In the genomic region with DNA sequence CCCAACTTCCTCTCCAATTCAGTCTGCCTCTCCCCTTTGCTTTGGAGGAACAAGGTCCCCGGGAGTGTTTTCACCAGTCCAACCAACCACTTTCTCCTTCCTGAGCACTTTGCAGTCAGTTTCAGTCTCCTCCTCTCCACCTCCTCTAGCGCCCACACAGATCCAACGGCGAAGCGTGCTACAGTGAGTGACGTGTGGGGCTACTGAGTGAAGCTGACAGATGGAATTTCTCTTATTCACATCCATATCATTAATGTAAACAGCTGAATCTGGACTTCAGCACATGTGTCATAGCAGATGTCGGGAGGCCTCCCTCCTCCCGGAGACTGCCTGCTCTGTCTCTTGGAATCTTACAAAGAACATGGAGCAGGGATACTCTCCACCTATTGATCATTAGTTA, we compare ENCODE assay signal across 12 mouse cellular contexts.
DNase-seq lines count a peak whose midpoint lies in the region; ATAC-seq lines count a peak whose summit lies in the region.
"Had no signal": no experiment of that assay in that cellular context is flagged by ENCODE, and none has a peak within 500 bp of the region (broad histone marks: within the 10 kb centered on the region; RNA-seq: fewer than 3 reads in every experiment).

No protein-coding gene starts in this region.

- no peak for DNase-seq in heart, postnatal 4 days
- peak; percentile 78 for DNase-seq in midbrain, embryonic 11.5 days (ENCODE audit: low spot score, missing footprints)
- peak; percentile 44 for DNase-seq in limb, embryonic 10.5 days (ENCODE audit: low spot score)
- no peak for DNase-seq in urinary bladder, postnatal 14 days (ENCODE audit: low spot score)
- no peak for DNase-seq in layer of hippocampus, adult 9-10 months (ENCODE audit: low spot score)

- peak overlapping the region; percentile 53 for H3K4me2 ChIP-seq in heart, embryonic 14.5 days (ENCODE audit: low read length)
- no peak overlapping the region for H3K4me2 ChIP-seq in midbrain, embryonic 11.5 days
- H3K4me2 ChIP-seq in midbrain, embryonic 16.5 days (ENCODE audit: low read length): no peak overlapping the region
- H3K4me2 ChIP-seq in stomach, embryonic 16.5 days (ENCODE audit: low read depth, low read length): peak overlapping the region; percentile 30
- H3K4me2 ChIP-seq: midbrain, embryonic 12.5 days had no signal

- no peak overlapping the region for H3K9ac ChIP-seq in heart, embryonic 14.5 days (ENCODE audit: low read length)
- H3K9ac ChIP-seq in midbrain, embryonic 11.5 days (ENCODE audit: low read length): no peak overlapping the region
- H3K9ac ChIP-seq in midbrain, embryonic 16.5 days (ENCODE audit: low read depth, low read length): no peak overlapping the region
- no peak overlapping the region for H3K9ac ChIP-seq in stomach, embryonic 16.5 days (ENCODE audit: low read length)
- H3K9ac ChIP-seq: liver, embryonic 14.5 days; midbrain, embryonic 12.5 days had no signal

- ATAC-seq in heart, embryonic 14.5 days (ENCODE audit: insufficient number of reproducible peaks, insufficient read depth, low FRiP score, low read depth): peak; percentile 35; the same call in 1 of the 2 replicates
- ATAC-seq in midbrain, embryonic 11.5 days (ENCODE audit: low FRiP score): no peak
- ATAC-seq in midbrain, embryonic 16.5 days: no peak
- 0 out of 2 replicates have a peak, but pooled peaks have one; percentile 33 for ATAC-seq in stomach, embryonic 16.5 days (ENCODE audit: insufficient read depth, low FRiP score)
- ATAC-seq: CD4-positive, CD25-positive, alpha-beta regulatory T cell, adult 4 months had no signal

- H3K27me3 ChIP-seq in heart, embryonic 14.5 days (ENCODE audit: control insufficient read depth, insufficient read depth, low read length): no peaks in the 10 kb centered on the region
- H3K27me3 ChIP-seq in midbrain, embryonic 11.5 days (ENCODE audit: control insufficient read depth, insufficient read depth, low read length): no peaks in the 10 kb centered on the region
- H3K27me3 ChIP-seq in midbrain, embryonic 16.5 days (ENCODE audit: control insufficient read depth, insufficient read depth, low read depth, low read length): no peaks in the 10 kb centered on the region
- no peaks in the 10 kb centered on the region for H3K27me3 ChIP-seq in limb, embryonic 10.5 days (ENCODE audit: low read depth, poor library complexity, severe bottlenecking)
- no peaks in the 10 kb centered on the region for H3K27me3 ChIP-seq in stomach, embryonic 16.5 days (ENCODE audit: control insufficient read depth, insufficient read depth, low read length)
- H3K27me3 ChIP-seq: midbrain, embryonic 12.5 days had no signal

- H3K36me3 ChIP-seq in heart, embryonic 14.5 days (ENCODE audit: control insufficient read depth, insufficient read depth, low read length): no peaks in the 10 kb centered on the region
- no peaks in the 10 kb centered on the region for H3K36me3 ChIP-seq in midbrain, embryonic 11.5 days (ENCODE audit: control insufficient read depth, insufficient read depth, low read length)
- H3K36me3 ChIP-seq in midbrain, embryonic 16.5 days (ENCODE audit: control insufficient read depth, insufficient read depth, low read length): no peaks in the 10 kb centered on the region
- H3K36me3 ChIP-seq in limb, embryonic 10.5 days: no peaks in the 10 kb centered on the region
- H3K36me3 ChIP-seq in stomach, embryonic 16.5 days (ENCODE audit: control insufficient read depth, insufficient read depth, low read length): no peaks in the 10 kb centered on the region
- H3K36me3 ChIP-seq: midbrain, embryonic 12.5 days had no signal

- H3K4me3 ChIP-seq in heart, embryonic 14.5 days (ENCODE audit: control insufficient read depth in 1 of 2, insufficient read depth in 1 of 2, low read depth in 1 of 2, low read length in 2 of 2): no peak overlapping the region
- H3K4me3 ChIP-seq in midbrain, embryonic 11.5 days (ENCODE audit: low read depth, low read length): no peak overlapping the region
- no peak overlapping the region for H3K4me3 ChIP-seq in midbrain, embryonic 16.5 days (ENCODE audit: low read depth, low read length)
- H3K4me3 ChIP-seq in limb, embryonic 10.5 days: no peak overlapping the region
- no peak overlapping the region for H3K4me3 ChIP-seq in stomach, embryonic 16.5 days (replicated peaks; ENCODE audit: low read length)
- H3K4me3 ChIP-seq: erythroblast, embryonic 14.5 days; midbrain, embryonic 12.5 days had no signal

- H3K27ac ChIP-seq in heart, embryonic 14.5 days (replicated peaks in 1 of 2; ENCODE audit: control insufficient read depth in 1 of 2, insufficient read depth in 1 of 2, low read depth in 2 of 2, low read length in 2 of 2): no peak overlapping the region
- no peak overlapping the region for H3K27ac ChIP-seq in midbrain, embryonic 11.5 days (ENCODE audit: low read depth, low read length)
- H3K27ac ChIP-seq in midbrain, embryonic 16.5 days (ENCODE audit: low read length): no peak overlapping the region
- no peak overlapping the region for H3K27ac ChIP-seq in limb, embryonic 10.5 days
- no peak overlapping the region for H3K27ac ChIP-seq in stomach, embryonic 16.5 days (ENCODE audit: low read length)
- H3K27ac ChIP-seq: liver, embryonic 14.5 days; midbrain, embryonic 12.5 days had no signal

- H3K4me1 ChIP-seq in heart, embryonic 14.5 days (ENCODE audit: control insufficient read depth in 2 of 2, insufficient read depth in 2 of 2, low read length in 2 of 2): no peaks in the 10 kb centered on the region; a peak in 1 of 4 replicates
- no peaks in the 10 kb centered on the region for H3K4me1 ChIP-seq in midbrain, embryonic 11.5 days (ENCODE audit: control insufficient read depth, insufficient read depth, low read length)
- H3K4me1 ChIP-seq in midbrain, embryonic 16.5 days (ENCODE audit: control insufficient read depth, insufficient read depth, low read length): no peaks in the 10 kb centered on the region; the same call in 1 of the 2 replicates
- peaks cover 43% of the 10 kb centered on the region for H3K4me1 ChIP-seq in limb, embryonic 10.5 days
- H3K4me1 ChIP-seq in stomach, embryonic 16.5 days (ENCODE audit: control insufficient read depth, insufficient read depth, low read length): no peaks in the 10 kb centered on the region

- no peaks in the 10 kb centered on the region for H3K9me3 ChIP-seq in heart, embryonic 14.5 days (ENCODE audit: control insufficient read depth, low read length)
- no peaks in the 10 kb centered on the region for H3K9me3 ChIP-seq in midbrain, embryonic 11.5 days (ENCODE audit: control insufficient read depth, low read length)
- H3K9me3 ChIP-seq in midbrain, embryonic 16.5 days (replicated peaks; ENCODE audit: control insufficient read depth, low read length, poor library complexity, severe bottlenecking): no peaks in the 10 kb centered on the region
- H3K9me3 ChIP-seq in limb, embryonic 10.5 days (replicated peaks): no peaks in the 10 kb centered on the region
- H3K9me3 ChIP-seq in stomach, embryonic 16.5 days (replicated peaks; ENCODE audit: control insufficient read depth, low read length): no peaks in the 10 kb centered on the region
- H3K9me3 ChIP-seq: midbrain, embryonic 12.5 days had no signal

- WGBS in heart, embryonic 14.5 days: 46% methylated on average over 8 of the region's 8 CpGs
- 84% methylated on average over 8 of the region's 8 CpGs for WGBS in midbrain, embryonic 11.5 days
- WGBS in midbrain, embryonic 16.5 days: 70% methylated on average over 8 of the region's 8 CpGs
- WGBS in limb, embryonic 10.5 days: 63% methylated on average over 8 of the region's 8 CpGs
- 39% methylated on average over 8 of the region's 8 CpGs for WGBS in stomach, embryonic 16.5 days

Comparison
In these comparisons a context has a peak if more than half of its experiments do, and no peak if none do; other contexts are left out.
1. ATAC-seq: peak in heart, embryonic 14.5 days (single experiment) and stomach, embryonic 16.5 days (single experiment); none in midbrain, embryonic 11.5 days (single experiment) and midbrain, embryonic 16.5 days (single experiment).
2. H3K4me2 ChIP-seq: peak in heart, embryonic 14.5 days (single experiment) and stomach, embryonic 16.5 days (single experiment); none in midbrain, embryonic 11.5 days (single experiment) and midbrain, embryonic 16.5 days (single experiment).
3. DNase-seq: peak in midbrain, embryonic 11.5 days (single experiment) and limb, embryonic 10.5 days (single experiment); none in heart, postnatal 4 days (single experiment), urinary bladder, postnatal 14 days (single experiment) and layer of hippocampus, adult 9-10 months (single experiment).